Mouse (Mus musculus) megakaryocyte-erythroid progenitor cell, adult 5-6 weeks (primary cell): ENCODE data around the gene Hspd1. TPM values are rescaled to one million over a fixed set of nuclear protein-coding genes. Genes with fewer than 3 reads are reported as not detected.
A peak's percentile ranks its signal among the peaks of the same experiment; 100 is the strongest.
"Not testable (repeated sequence)": the region's sequence is repeated elsewhere in the genome, so short reads cannot be mapped to it uniquely, and the experiment has no call there.

Experiments
- ATAC-seq: replicated peaks from 2 replicates; pipeline ENCODE4 v1.8.0; 2016; ENCODE audit warnings: mild to moderate bottlenecking, inconsistent platforms; ENCODE audit not compliant: severe bottlenecking, poor library complexity, low FRiP score, low TSS enrichment
- total RNA-seq, 2 experiments: library from RNA; stranded (forward) in 1 of 2; stranded (reverse) in 1 of 2; fragments of 200-1000, 215-1000 nt in 1 of 2; fragments of >200 nt in 1 of 2; fragmentation: Nextera tagmentation in 1 of 2; gene quantifications; 2 replicates each; pipeline ENCODE4 v1.2.3; 2014 to 2017

Hspd1 gene
- total RNA-seq, 2 experiments from 2014 or later = 530 to 929 TPM

DNA sequence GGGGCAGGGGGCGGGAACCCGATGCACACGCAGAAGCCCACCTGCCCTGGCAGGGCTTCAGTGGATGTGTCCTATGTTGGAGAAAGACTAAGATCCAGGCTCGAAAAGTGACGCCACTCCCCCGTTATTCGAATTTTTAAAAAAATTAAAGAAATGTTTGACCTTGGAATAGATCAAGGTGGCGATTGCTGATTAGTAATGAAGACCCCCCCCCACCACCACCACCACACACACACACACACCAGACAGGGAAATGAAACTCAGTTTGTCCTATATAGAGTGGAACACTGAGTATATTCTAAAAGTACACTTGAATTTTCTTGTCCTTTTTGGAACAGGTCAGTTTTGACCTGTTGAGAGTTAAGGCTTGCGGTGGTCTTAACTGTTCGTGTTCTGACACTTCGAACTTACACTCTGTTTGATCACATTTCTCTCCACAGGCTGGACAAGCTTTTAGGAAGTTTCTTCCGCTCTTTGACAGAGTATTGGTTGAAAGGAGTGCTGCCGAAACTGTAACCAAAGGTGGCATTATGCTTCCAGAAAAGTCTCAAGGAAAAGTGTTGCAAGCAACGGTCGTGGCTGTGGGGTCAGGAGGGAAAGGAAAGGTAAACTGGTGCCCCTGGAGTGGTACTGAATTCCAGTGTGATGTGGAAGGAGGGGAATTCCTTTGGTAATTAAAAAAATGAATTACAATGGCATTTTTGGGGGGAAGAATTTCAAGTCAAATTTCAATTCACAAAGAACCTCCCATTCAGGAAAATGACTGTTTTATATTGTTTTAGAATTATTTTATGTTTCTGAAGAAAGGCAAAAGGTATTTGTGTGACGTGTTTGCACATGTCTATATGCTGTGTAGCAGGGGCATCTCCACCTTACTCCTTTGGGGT is 811 bp upstream of the Hspd1 start:
- ATAC-seq = no peak

DNA sequence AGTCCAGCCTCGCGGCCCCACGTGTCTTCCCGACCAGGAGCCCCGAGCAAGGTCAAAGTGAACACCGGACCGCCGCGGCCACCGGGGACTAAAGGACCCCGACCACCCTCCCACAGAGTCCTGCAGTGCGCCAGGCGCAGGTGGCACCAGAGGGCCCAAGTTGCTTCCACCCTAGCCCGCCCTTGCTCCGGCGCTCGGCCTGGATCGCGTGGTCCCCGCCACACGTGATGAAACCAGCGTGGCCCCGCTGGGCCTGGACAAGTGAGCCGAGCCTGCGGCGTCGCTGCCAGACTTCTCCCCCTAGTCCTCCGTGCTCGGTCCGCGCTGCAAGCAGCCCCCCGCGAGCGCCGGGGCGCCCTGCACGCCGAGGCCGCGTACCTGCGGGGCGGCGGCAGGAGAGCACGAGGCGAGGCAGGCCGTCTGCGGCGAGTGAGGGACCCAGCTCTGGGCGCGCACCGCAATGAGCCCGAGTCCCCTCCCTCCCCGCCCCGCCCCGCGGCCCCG is 590 bp downstream of the Hspd1 start:
- ATAC-seq = peak; percentile 32

- peak; percentile 3; the same call in 1 of the 2 replicates for ATAC-seq
These were observed 1.1 kb downstream of the Hspd1 start for GRCm38 (mm10) chr1:55086868-55087400.

- no peak for ATAC-seq
These were observed 2.2 kb downstream of the Hspd1 start for GRCm38 (mm10) chr1:55085781-55086366.

DNA sequence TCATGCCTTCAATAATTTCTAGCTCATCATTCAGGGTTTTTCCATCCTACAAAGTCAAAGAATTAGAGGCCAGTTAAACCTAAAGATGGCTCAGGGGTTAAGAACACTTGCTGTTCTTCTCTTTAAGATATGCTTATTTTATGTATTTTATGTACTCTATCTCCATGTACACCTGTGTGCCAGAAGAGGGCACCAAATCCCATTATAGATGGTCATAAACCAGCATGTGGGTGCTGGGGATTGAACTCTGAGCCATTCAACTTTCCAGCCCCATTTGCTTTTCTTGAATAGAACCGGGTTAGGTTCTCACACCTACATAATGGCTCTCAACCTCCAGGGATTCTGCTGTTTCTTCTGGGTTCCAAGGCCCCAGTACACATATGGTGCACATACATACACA is 5.9 kb downstream of the Hspd1 start:
- 0 out of 2 replicates have a peak, but pooled peaks have one; percentile 28 for ATAC-seq

DNA sequence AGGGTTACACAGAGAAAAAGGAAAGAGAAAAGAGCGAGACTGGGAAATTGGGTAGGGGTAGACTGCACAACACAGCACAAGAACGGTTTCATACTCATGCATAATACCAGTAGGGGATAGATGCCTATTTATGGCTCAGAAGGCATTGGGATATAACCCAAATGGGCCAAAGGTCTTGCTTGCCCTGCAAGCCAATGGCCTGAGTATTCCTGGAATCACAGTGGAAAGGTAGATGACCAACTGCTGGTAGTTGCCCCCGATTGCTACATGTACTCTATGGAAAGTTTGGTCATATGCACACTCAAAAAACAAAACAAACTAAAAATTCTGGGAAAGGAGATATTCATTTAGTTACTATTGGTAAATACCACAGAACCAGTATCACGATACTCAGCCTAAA is 8.4 kb downstream of the Hspd1 start:
- ATAC-seq = no peak

GRCm38 (mm10) chr1:55076849-55077516 is 11.1 kb downstream of the Hspd1 start:
- ATAC-seq = no peak

DNA sequence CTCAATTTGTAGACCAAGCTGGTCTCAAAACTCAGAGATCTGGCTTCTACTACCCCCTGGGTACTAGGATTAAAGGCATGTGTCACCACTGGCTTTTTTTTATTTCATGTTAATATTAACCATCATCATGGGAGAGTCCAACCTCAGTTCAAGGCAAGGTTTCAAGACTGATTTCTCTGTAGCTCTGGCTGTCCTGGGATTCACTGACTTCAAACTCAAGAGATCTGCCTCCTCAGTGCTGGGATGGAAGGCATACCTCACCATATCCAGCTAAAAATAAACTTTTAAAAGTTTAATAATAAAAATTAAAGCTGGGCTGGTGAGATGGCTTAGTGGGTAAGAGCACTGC is 11.7 kb downstream of the Hspd1 start:
- ATAC-seq = peak; percentile 39; the same call in 1 of the 2 replicates

- ATAC-seq = peak; percentile 94
These were observed 12.2 kb downstream of the Hspd1 start for GRCm38 (mm10) chr1:55075652-55076394.

DNA sequence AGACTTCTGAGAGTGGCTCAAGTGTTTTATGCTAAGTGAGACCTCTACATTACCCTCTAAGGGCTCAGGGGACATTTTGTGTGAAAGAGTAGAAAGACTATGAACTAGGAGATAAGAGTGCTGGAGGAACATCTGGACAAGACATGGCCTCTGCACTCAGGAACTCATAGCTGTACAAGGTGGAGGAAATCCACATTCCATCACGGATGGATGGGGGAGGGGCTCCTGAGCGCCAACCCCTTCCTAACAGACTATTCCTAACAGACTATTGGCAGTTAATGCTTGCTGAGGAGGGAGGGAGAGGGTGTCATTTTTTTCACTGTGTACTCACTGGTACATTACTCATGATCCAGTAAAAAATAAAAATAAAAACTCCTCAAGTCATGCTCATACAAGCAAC is 13.3 kb downstream of the Hspd1 start:
- no peak for ATAC-seq

DNA sequence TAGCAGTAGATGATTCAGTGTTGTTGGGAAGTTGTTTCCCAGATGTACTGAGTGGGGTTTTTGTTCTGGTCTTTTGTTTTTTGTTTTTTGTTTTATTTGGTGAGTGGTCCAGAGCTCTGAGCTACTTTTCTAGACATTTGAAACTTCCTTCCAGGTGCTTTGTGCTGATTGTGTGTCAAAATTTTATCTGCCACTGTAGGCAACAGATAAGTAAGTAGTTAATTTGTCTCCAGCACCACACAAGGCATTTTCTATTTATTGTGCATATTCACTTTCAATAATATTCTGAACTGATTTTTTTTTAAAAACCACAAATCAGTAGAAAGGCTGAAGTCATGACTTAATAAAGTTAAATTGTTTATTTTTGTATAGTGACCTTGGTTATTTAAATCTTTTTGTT is 15.7 kb downstream of the Hspd1 start:
- not testable (repeated sequence) for ATAC-seq

GRCm38 (mm10) chr1:55061772-55062171 is 26.3 kb downstream of the Hspd1 start:
- ATAC-seq = no peak

DNA sequence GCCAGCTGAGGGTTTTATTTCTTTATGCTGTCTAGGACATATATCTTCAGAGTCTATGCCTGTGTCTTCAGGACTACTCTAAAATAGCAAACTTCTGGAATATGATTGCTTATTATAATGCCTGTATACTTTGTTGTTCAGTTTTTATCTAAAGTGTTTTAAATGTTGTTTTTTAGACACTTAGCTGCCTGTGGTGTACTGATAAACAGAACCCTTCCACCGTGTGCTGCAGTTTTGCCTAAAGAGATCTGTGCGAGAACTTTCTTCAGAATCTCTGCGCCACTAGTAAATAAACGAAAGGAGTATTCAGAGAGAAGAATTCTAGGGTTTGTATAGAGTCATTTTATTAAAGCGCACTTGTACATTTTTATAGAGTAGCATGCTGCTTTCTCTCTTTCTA is 26.9 kb downstream of the Hspd1 start:
- peak; percentile 63 for ATAC-seq

DNA sequence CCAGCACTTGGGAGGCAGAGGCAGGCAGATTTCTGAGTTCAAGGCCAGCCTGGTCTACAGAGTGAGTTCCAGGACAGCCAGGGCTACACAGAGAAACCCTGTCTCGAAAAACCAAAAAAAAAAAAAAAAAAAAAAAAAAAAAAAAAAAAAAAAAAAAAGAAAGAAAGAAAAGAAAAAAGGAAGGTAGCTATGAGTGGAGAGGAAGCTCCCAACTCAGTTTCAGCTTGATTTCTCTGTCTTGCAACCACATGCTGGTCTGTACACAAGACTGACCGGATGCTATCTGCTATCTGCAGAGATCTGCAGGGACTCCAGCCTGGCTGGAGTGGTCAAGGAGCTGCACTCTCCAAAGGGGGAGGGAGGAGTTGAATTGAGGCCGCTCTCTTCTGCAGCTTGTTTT is 29.7 kb downstream of the Hspd1 start:
- ATAC-seq = not testable (repeated sequence)

- no peak for ATAC-seq
These were observed 32.5 kb downstream of the Hspd1 start for GRCm38 (mm10) chr1:55055322-55056115.

- no peak for ATAC-seq
These were observed 34.4 kb downstream of the Hspd1 start for GRCm38 (mm10) chr1:55053596-55053995.

DNA sequence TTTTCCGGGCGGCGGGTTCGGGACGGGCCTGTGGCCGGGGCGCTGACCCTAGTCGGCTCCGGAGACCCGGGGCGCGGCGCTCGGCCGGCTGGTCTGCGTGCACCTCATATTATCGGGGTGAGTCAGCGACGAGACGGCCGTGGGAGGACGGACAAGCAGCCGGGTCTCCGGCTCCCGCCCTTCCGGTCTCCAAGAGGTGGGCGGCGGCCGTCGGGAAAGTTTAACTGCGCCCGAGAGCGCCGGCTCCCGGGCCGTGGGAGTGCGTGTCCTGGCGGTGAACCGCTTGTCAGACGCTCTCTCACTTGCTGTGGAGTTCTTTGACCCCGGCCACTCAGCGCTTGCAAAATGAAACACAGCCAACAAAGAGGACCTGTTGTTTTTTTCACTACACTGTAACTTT is 35.0 kb downstream of the Hspd1 start:
- ATAC-seq = peak; percentile 40

- ATAC-seq = peak; percentile 99
These were observed 35.6 kb downstream of the Hspd1 start, which contains the start of gene Coq10b for GRCm38 (mm10) chr1:55052355-55052953. Gene Coq10b, plus strand, starts transcription at chr1:55052770.
